Mouse (Mus musculus): ENCODE results near the gene Nectin4. TPM values are rescaled to one million over a fixed set of nuclear protein-coding genes. Genes with fewer than 3 reads are reported as not detected.

Gene Nectin4
- total and polyA plus RNA-seq, 2 experiments from 2014 or later: 4.7 to 4.8 TPM

- H3K27ac ChIP-seq (ENCODE audit: low read depth, low read length): no peak overlapping the region
Measured at GRCm38 (mm10) chr1:171419905-171420304, 50.0 kb downstream of the Nectin4 start.

GRCm38 (mm10) chr1:171422504-171423095, 52.7 kb downstream of the Nectin4 start:
- TF ChIP-seq CTCF (IDR thresholded peaks at IDR 0.05): no peak
- H3K9me3 ChIP-seq (ENCODE audit: low read length): no peaks in the 10 kb centered on the region
- 87% methylated on average over 8 of the region's 8 CpGs for WGBS
- H3K36me3 ChIP-seq (ENCODE audit: insufficient read depth, low read length): peaks cover 13% of the 10 kb centered on the region; the same call in 1 of the 2 replicates
- no peaks in the 10 kb centered on the region for H3K27me3 ChIP-seq (ENCODE audit: insufficient read depth, low read length)
- no peak overlapping the region for H3K27ac ChIP-seq (ENCODE audit: low read depth, low read length)
- H3K4me2 ChIP-seq (ENCODE audit: low read depth, low read length, poor library complexity, severe bottlenecking): no peak overlapping the region
- ATAC-seq (ENCODE audit: low FRiP score) (no peak), DNase-seq (ENCODE audit: low spot score) (no peak)
- H3K4me1 ChIP-seq (ENCODE audit: insufficient read depth, low read length): no peaks in the 10 kb centered on the region
- H3K9ac ChIP-seq (replicated peaks; ENCODE audit: low read length, poor library complexity, severe bottlenecking): no peak overlapping the region
- H3K4me3 ChIP-seq (ENCODE audit: low read depth, low read length): no peak overlapping the region

More at GRCm38 (mm10) chr1:171419905-171420304, 50.0 kb downstream of the Nectin4 start:
- no peaks in the 10 kb centered on the region for H3K9me3 ChIP-seq (ENCODE audit: low read length)
- ATAC-seq (ENCODE audit: low FRiP score) (no peak), DNase-seq (ENCODE audit: low spot score) (no peak)
- H3K36me3 ChIP-seq (ENCODE audit: insufficient read depth, low read length): peaks cover 36% of the 10 kb centered on the region
- no peak overlapping the region for H3K9ac ChIP-seq (replicated peaks; ENCODE audit: low read length, poor library complexity, severe bottlenecking)
- 60% methylated on average over 5 of the region's 5 CpGs for WGBS
- no peak for TF ChIP-seq CTCF (IDR thresholded peaks at IDR 0.05)
- H3K4me3 ChIP-seq (ENCODE audit: low read depth, low read length): no peak overlapping the region
- no peaks in the 10 kb centered on the region for H3K27me3 ChIP-seq (ENCODE audit: insufficient read depth, low read length)
- no peaks in the 10 kb centered on the region for H3K4me1 ChIP-seq (ENCODE audit: insufficient read depth, low read length)
- no peak overlapping the region for H3K4me2 ChIP-seq (ENCODE audit: low read depth, low read length, poor library complexity, severe bottlenecking)

- 74% methylated on average over 5 of the region's 5 CpGs for WGBS
- no peak for TF ChIP-seq CTCF (IDR thresholded peaks at IDR 0.05)
- Histone ChIP-seq H3K27me3 (ENCODE audit: insufficient read depth, low read length) (no peaks in the 10 kb centered on the region), H3K9ac (replicated peaks; ENCODE audit: low read length, poor library complexity, severe bottlenecking) (no peak overlapping the region), H3K4me3 (ENCODE audit: low read depth, low read length) (no peak overlapping the region), H3K4me2 (ENCODE audit: low read depth, low read length, poor library complexity, severe bottlenecking) (no peak overlapping the region), H3K9me3 (ENCODE audit: low read length) (no peaks in the 10 kb centered on the region), H3K27ac (ENCODE audit: low read depth, low read length) (no peak overlapping the region), H3K36me3 (ENCODE audit: insufficient read depth, low read length) (no peaks in the 10 kb centered on the region; the same call in 1 of the 2 replicates), H3K4me1 (ENCODE audit: insufficient read depth, low read length) (no peaks in the 10 kb centered on the region)
- ATAC-seq (ENCODE audit: low FRiP score): no peak
- DNase-seq (ENCODE audit: low spot score): no peak
Measured at GRCm38 (mm10) chr1:171424638-171425037, 54.7 kb downstream of the Nectin4 start.

DNA sequence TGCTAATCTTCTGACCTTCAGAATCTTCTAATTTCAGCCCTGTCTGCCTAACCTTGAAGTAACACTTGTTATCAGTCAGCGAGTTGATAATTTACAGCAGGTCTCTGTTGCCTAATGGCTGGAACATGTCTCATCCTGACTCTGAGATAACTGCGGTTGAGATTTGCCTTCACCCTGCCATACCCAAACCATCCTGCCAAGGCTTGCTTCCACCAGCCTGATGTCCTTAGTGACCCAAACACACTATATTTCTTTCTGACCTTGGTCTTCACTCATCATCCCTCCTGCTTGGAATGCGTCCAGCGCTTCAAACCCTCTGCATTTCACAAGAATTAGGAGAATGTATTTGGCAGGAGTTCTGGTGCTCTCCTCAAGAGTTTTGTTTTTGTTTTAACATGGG, 55.2 kb downstream of the Nectin4 start:
- ATAC-seq (ENCODE audit: low FRiP score): no peak
- Histone ChIP-seq H3K4me2 (ENCODE audit: low read depth, low read length, poor library complexity, severe bottlenecking) (no peak overlapping the region), H3K36me3 (ENCODE audit: insufficient read depth, low read length) (no peaks in the 10 kb centered on the region), H3K27me3 (ENCODE audit: insufficient read depth, low read length) (no peaks in the 10 kb centered on the region), H3K9me3 (ENCODE audit: low read length) (no peaks in the 10 kb centered on the region), H3K4me1 (ENCODE audit: insufficient read depth, low read length) (no peaks in the 10 kb centered on the region), H3K27ac (ENCODE audit: low read depth, low read length) (no peak overlapping the region), H3K9ac (replicated peaks; ENCODE audit: low read length, poor library complexity, severe bottlenecking) (no peak overlapping the region), H3K4me3 (ENCODE audit: low read depth, low read length) (no peak overlapping the region)
- no peak for DNase-seq (ENCODE audit: low spot score)
- TF ChIP-seq CTCF (IDR thresholded peaks at IDR 0.05): no peak
- 86% methylated on average over 4 of the region's 4 CpGs for WGBS

GRCm38 (mm10) chr1:171432158-171432557, 62.3 kb downstream of the Nectin4 start:
- H3K4me1 ChIP-seq (ENCODE audit: insufficient read depth, low read length): no peaks in the 10 kb centered on the region
- peaks cover 10% of the 10 kb centered on the region for H3K27me3 ChIP-seq (ENCODE audit: insufficient read depth, low read length)
- no peak overlapping the region for H3K27ac ChIP-seq (ENCODE audit: low read depth, low read length)
- no peak overlapping the region for H3K9ac ChIP-seq (replicated peaks; ENCODE audit: low read length, poor library complexity, severe bottlenecking)
- DNase-seq (ENCODE audit: low spot score) (no peak), ATAC-seq (ENCODE audit: low FRiP score) (no peak)
- no peak for TF ChIP-seq CTCF (IDR thresholded peaks at IDR 0.05)
- 90% methylated on average over 5 of the region's 5 CpGs for WGBS
- H3K9me3 ChIP-seq (ENCODE audit: low read length): no peaks in the 10 kb centered on the region
- H3K4me3 ChIP-seq (ENCODE audit: low read depth, low read length): no peak overlapping the region
- no peak overlapping the region for H3K4me2 ChIP-seq (ENCODE audit: low read depth, low read length, poor library complexity, severe bottlenecking)
- H3K36me3 ChIP-seq (ENCODE audit: insufficient read depth, low read length): no peaks in the 10 kb centered on the region

DNA sequence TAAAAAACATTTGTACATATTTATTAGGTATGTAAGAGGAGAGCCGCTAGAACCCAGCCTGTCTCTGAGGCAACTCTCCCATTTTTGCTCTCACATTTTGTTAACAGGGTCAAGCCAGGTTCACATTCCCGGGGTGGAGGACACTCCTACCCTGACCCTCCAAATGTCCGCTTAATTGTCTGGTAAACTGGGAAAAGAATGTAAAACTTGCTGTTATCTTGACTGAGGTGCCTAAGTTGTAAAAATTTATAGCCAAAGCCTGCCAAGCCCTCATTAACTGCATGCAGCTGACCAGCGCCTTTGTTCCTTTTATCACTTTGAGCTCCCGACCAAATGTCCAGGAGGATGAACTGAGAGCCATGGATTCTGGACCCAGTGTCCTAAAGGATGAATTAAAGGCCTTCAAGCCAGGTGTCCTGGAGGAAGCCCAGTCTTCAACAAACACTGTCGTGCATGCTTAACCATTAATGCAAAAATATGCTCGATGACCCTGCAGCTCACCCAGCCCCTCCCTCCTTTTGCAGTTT, 65.5 kb downstream of the Nectin4 start:
- no peak for ATAC-seq (ENCODE audit: low FRiP score)
- no peak overlapping the region for H3K4me3 ChIP-seq (ENCODE audit: low read depth, low read length)
- 83% methylated on average over 7 of the region's 7 CpGs for WGBS
- H3K27me3 ChIP-seq (ENCODE audit: insufficient read depth, low read length): peaks cover 32% of the 10 kb centered on the region
- no peak overlapping the region for H3K9ac ChIP-seq (replicated peaks; ENCODE audit: low read length, poor library complexity, severe bottlenecking)
- no peak overlapping the region for H3K4me2 ChIP-seq (ENCODE audit: low read depth, low read length, poor library complexity, severe bottlenecking)
- H3K9me3 ChIP-seq (ENCODE audit: low read length): no peaks in the 10 kb centered on the region
- H3K36me3 ChIP-seq (ENCODE audit: insufficient read depth, low read length): no peaks in the 10 kb centered on the region
- no peak for DNase-seq (ENCODE audit: low spot score)
- no peak overlapping the region for H3K27ac ChIP-seq (ENCODE audit: low read depth, low read length)
- H3K4me1 ChIP-seq (ENCODE audit: insufficient read depth, low read length): no peaks in the 10 kb centered on the region
- no peak for TF ChIP-seq CTCF (IDR thresholded peaks at IDR 0.05)
